Mouse (Mus musculus): ENCODE data around the gene Slc25a45. TPM values are rescaled to one million over a fixed set of nuclear protein-coding genes. Genes with fewer than 3 reads are reported as not detected.

The Slc25a45 gene
- polyA plus RNA-seq, 1 experiment from 2014 or later = 2.0 TPM

DNA sequence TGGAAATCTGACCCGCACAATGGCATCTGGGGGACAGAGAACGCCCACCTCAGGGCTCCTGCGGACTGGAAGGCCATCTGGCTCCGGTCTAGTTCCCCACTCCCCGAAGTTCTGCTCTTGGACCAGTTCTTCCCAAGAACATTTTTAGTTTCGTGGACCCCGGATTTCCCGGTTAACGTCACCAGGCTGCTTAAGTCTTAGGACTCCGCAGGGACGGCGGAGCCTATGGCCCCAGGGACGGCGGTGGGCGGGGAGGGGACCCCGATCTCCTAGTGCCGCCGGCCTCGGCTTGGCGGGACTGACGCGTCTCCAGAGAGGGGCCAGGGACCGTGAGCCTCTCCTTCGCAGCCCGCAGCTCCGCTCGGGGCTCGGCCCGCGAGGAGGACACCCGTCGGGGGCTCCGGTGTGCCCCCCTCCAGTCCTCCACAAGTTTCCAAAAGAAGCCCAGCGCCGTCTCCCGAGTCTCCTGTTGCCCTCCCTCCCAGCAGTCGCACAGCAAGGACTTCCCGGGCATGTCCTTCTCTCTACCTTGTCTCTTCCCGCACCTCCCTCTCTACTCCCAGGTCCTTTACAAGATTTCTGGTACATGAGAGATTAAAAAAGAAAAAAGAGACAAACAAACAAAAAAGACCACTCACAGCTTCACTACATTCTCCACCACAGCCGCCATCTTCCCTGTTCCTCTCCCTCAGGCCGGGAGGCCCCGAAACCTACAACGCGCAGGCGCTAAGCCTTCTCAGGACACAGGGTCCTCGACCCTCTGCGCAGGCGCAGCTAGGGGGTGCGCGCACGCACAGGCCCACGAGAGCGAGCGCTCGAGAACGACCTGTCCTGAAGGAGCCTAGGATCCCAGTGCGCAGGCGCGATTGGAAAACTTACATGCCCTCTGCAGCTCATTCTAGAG, 34.7 kb downstream of the Slc25a45 start:
- H3K4me3 ChIP-seq = peak overlapping the region; percentile 97
- H3K9me3 ChIP-seq = no peaks in the 10 kb centered on the region
- peak overlapping the region; percentile 72 for H3K4me2 ChIP-seq (replicated peaks)
- peak overlapping the region; percentile 91 for H3K27ac ChIP-seq
- no peaks in the 10 kb centered on the region for H3K27me3 ChIP-seq
- no peaks in the 10 kb centered on the region; the same call in 1 of the 2 replicates for H3K36me3 ChIP-seq
- under 1% methylated on average over 59 of the region's 59 CpGs for WGBS
- peak; percentile 91 for ATAC-seq (ENCODE audit: insufficient number of reproducible peaks, insufficient read depth, low FRiP score, low TSS enrichment)
- H3K9ac ChIP-seq = peak overlapping the region; percentile 98
- peaks cover 18% of the 10 kb centered on the region for H3K4me1 ChIP-seq

DNA sequence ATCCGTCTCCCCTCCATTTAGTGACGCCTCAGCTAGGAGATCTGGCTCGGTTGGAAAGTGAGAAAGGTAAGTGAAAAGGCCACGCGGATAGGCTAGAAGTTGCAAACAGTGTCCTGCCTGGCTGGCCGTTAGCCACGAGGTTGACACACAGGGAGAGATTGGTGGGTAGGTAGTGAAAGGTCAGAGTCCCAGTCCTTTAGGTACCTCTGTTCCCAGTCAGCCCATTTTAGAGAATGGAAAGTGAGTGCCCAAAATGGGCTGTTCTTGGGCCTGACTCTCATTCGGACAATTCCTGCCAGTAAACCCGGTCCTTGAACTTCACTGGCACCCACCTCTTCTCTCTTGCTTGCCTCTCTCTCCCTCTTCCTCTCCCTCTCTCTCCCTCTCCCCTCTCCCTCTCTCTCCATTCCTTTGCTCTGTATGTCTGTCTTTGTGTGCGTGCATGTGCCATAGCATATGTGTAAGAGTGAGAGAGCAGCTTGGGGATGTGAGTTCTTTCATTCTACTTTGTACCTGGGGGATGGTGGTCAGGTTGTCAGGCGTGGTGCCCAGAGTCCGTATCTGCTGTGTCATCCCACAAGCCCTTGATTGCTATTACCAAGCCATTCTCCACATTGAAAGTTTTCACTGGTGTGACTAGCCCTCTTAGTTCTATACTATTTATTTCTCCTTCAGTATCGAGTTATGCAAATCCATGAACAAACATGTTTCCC, 35.6 kb downstream of the Slc25a45 start, which contains the start of gene Dpf2:
Gene Dpf2, minus strand, starts transcription at position 4 of the 713 bp plus-strand sequence.
- H3K27ac ChIP-seq = peak within 1 kb of the TSS; percentile 91
- 26% methylated on average over 11 of the region's 13 CpGs for WGBS
- peak within 1 kb of the TSS; percentile 97 for H3K4me3 ChIP-seq
- ATAC-seq (ENCODE audit: insufficient number of reproducible peaks, insufficient read depth, low FRiP score, low TSS enrichment) = no peak
- no peaks in the 10 kb centered on the region for H3K27me3 ChIP-seq
- H3K36me3 ChIP-seq = no peaks in the 10 kb centered on the region; the same call in 1 of the 2 replicates
- peaks cover 18% of the 10 kb centered on the region for H3K4me1 ChIP-seq
- H3K9ac ChIP-seq = peak within 1 kb of the TSS; percentile 98
- H3K9me3 ChIP-seq = no peaks in the 10 kb centered on the region
- peak within 1 kb of the TSS; percentile 72 for H3K4me2 ChIP-seq (replicated peaks)

DNA sequence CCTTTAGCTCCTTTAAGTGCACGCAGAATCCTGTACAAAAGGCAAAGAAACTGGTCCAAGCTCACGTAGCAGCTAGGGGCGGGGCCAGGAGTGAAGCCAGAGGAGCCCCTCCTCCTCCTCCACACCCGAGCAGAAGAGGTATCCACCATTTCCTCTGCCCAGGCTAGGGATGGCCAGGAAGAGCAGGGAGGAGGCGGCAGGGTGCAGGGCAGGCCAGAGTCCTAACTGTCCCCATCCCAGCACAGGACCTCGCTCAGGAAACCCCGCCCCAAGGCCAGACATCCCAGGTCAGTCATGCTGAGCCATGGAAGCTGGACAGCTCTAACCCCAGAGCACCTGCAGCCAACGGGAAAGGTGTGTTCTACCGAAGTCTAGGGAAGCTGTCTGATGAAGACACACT, 44.1 kb downstream of the Slc25a45 start:
- peak overlapping the region; percentile 24; the same call in 1 of the 2 replicates for H3K4me2 ChIP-seq (replicated peaks)
- H3K4me3 ChIP-seq = no peak overlapping the region
- H3K27ac ChIP-seq = no peak overlapping the region
- 16% methylated on average over 9 of the region's 9 CpGs for WGBS
- H3K36me3 ChIP-seq = no peaks in the 10 kb centered on the region
- ATAC-seq (ENCODE audit: insufficient number of reproducible peaks, insufficient read depth, low FRiP score, low TSS enrichment) = no peak
- H3K4me1 ChIP-seq = 0 out of 2 replicates have a peak, but pooled peaks cover 7% of the 10 kb centered on the region
- 0 out of 2 replicates have a peak, but pooled peaks cover 10% of the 10 kb centered on the region for H3K27me3 ChIP-seq
- no peak overlapping the region; the same call in 1 of the 2 replicates for H3K9ac ChIP-seq
- no peaks in the 10 kb centered on the region for H3K9me3 ChIP-seq

DNA sequence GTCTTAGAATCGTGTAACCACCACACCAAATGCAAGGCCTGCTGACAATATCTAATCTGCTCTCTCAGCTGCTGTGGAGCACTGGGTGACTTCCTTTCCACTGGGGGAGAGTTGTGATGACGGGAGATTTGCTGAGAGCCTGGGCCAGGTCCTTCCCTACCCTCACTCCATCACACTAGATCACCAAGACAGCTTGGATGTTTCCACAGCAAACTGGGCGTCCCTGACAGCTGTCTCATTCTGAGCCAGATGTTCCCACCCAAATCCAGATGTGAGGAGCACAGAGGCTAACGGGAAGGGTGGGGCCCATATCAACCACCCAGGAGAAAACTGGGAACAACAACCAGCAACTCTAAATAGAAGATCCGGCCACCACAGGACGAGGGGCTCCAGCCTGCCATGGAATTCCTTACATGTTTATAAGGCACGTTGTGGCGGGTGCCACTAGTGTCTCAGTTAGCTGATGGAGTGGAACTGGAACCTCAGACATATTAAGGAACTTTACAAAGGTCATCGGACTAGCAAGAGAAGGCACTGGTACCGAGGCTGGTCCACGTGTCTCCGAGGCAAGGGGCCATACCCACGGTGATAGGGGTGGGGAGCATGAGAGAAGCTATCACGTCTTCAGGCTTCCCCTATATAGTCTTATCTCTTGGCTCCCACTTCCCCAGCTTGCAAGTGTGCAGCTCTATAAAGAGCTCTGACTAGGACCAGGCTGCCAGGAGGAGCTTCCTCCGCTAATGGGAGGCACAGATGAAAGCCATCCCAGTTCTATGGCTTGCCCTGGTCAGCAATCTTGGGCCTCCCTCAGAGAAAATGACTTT, 44.7 kb downstream of the Slc25a45 start:
- H3K4me3 ChIP-seq = no peak overlapping the region
- 0 out of 2 replicates have a peak, but pooled peaks cover 7% of the 10 kb centered on the region for H3K4me1 ChIP-seq
- 78% methylated on average over 15 of the region's 15 CpGs for WGBS
- H3K36me3 ChIP-seq = no peaks in the 10 kb centered on the region
- H3K27me3 ChIP-seq = 0 out of 2 replicates have a peak, but pooled peaks cover 10% of the 10 kb centered on the region
- H3K9ac ChIP-seq = no peak overlapping the region
- no peak for ATAC-seq (ENCODE audit: insufficient number of reproducible peaks, insufficient read depth, low FRiP score, low TSS enrichment)
- H3K4me2 ChIP-seq (replicated peaks) = no peak overlapping the region
- H3K9me3 ChIP-seq = no peaks in the 10 kb centered on the region
- no peak overlapping the region for H3K27ac ChIP-seq

DNA sequence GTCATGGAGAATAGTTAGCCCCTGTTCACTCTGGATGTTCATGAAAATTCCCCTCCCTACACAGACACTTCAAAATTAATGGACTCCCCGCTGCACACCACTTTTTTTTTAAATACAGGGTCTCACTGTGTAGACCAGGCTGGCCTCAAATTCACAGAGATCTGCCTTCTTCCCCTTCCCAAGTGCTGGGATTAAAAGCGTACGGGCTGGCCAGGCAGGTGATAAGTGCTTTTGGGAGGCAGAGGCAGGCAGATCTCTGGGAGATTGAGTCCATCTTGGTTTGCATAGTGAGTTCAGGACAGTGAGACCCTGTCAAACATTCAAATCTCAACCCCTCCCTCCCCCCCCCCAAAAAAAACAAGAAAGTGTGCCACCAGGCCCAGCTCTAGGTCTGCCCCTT, 45.4 kb downstream of the Slc25a45 start:
- no peak overlapping the region for H3K9ac ChIP-seq
- H3K4me2 ChIP-seq (replicated peaks) = no peak overlapping the region

DNA sequence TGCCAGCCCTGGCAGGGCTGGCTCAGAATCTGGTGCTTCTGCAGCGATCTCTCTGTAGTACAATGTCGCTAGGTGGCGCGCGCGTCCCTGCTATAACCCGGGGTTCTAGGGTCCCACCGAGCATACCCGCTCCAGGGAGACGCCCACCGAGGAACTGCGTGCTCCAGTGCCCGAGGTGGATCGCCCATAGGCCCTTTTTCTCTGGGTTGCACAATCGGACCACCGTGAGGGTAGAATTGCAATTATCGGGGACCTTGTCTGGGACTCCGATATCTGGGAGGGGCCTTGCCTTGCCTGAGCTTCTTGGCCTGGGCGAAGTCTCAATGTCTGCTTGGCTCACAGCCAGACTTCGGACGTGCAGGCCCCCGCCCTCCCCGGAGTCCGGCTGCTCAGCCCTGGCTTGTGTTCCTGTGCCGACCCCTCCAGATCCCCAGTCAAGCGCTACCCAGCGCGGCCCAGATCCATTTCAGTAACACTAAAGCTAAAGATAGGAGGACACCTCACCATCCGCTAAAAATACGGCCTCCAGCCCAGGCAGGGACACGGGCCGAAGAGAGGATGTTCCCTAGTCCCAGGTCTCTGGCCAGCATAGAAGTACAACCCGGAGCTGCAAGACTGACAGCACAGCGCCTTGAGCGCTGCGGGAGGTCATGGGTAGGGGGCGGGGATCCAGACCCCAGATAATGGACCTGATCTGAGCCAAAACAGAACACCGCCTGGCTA, 46.5 kb downstream of the Slc25a45 start:
- Histone ChIP-seq H3K4me2 (replicated peaks) (peak overlapping the region; percentile 99), H3K27me3 (0 out of 2 replicates have a peak, but pooled peaks cover 10% of the 10 kb centered on the region), H3K27ac (peak overlapping the region; percentile 51; the same call in 1 of the 2 replicates), H3K4me3 (peak overlapping the region; percentile 47), H3K36me3 (no peaks in the 10 kb centered on the region), H3K9me3 (no peaks in the 10 kb centered on the region), H3K4me1 (peaks cover 14% of the 10 kb centered on the region; the same call in 1 of the 2 replicates), H3K9ac (peak overlapping the region; percentile 49)
- peak; percentile 78 for ATAC-seq (ENCODE audit: insufficient number of reproducible peaks, insufficient read depth, low FRiP score, low TSS enrichment)
- under 1% methylated on average over 38 of the region's 38 CpGs for WGBS

More for the DNA sequence above, 45.4 kb downstream of the Slc25a45 start:
- no peak overlapping the region for H3K27ac ChIP-seq
- no peak overlapping the region for H3K4me3 ChIP-seq
- H3K27me3 ChIP-seq = 0 out of 2 replicates have a peak, but pooled peaks cover 10% of the 10 kb centered on the region
- 95% methylated on average over 3 of the region's 3 CpGs for WGBS
- 0 out of 2 replicates have a peak, but pooled peaks cover 7% of the 10 kb centered on the region for H3K4me1 ChIP-seq
- no peaks in the 10 kb centered on the region for H3K9me3 ChIP-seq
- no peaks in the 10 kb centered on the region for H3K36me3 ChIP-seq
- ATAC-seq (ENCODE audit: insufficient number of reproducible peaks, insufficient read depth, low FRiP score, low TSS enrichment) = no peak

DNA sequence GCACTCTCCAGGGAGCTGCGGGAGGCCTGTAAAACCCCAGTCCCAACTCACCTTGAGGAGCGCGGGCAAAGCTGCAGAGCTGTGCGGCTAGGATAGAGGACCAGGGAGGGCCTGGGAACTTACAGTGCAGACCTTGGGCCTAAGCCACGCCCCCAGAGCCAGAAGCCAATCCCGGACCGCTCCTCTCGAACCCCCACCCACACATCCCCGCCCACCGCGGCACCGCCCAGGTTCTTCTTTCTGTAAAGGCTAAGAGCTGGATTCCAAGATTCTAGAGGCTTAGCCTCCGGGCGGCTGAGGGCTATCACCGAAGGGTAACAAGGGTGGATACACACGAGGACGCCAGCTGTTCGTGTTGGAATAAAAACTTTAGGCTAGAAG, 47.1 kb downstream of the Slc25a45 start, which contains the start of gene Cdc42ep2:
Gene Cdc42ep2, minus strand, starts transcription at position 104 of the 381 bp plus-strand sequence.
- no peaks in the 10 kb centered on the region for H3K9me3 ChIP-seq
- WGBS = under 1% methylated on average over 18 of the region's 18 CpGs
- H3K36me3 ChIP-seq = no peaks in the 10 kb centered on the region
- H3K27me3 ChIP-seq = 0 out of 2 replicates have a peak, but pooled peaks cover 10% of the 10 kb centered on the region
- H3K27ac ChIP-seq = peak within 1 kb of the TSS; percentile 51; the same call in 1 of the 2 replicates
- peak within 1 kb of the TSS; percentile 99 for H3K4me2 ChIP-seq (replicated peaks)
- H3K4me3 ChIP-seq = peak within 1 kb of the TSS; percentile 47
- H3K9ac ChIP-seq = peak within 1 kb of the TSS; percentile 49
- peak; percentile 93 for ATAC-seq (ENCODE audit: insufficient number of reproducible peaks, insufficient read depth, low FRiP score, low TSS enrichment)
- peaks cover 14% of the 10 kb centered on the region; the same call in 1 of the 2 replicates for H3K4me1 ChIP-seq

DNA sequence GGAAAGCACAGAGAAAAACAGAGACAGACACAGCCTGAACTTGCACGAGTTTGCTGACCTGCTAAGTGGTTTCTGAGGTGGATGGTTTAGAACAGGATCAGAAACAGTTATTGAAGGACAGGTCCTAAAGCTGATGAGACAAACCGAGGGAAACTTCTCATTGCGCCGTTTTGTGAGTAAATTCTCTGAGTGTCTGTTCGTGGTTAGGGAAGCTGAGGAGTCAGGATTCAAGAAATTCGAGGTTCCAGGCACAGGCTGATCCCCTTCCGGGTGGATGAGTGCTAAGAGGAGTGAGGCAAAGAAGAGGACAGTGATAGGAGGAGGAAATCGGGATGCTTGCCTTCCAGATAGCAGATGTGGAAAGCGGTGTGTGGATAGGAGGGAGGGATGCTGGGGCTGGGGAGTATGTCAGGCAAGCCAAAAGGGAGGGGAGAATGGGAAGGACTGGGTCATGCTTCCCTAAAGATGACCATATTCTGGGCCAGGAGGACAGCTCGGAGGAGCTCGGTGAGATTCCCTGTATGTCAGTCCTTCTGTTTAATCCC, 47.8 kb downstream of the Slc25a45 start:
- H3K9me3 ChIP-seq = no peaks in the 10 kb centered on the region
- ATAC-seq (ENCODE audit: insufficient number of reproducible peaks, insufficient read depth, low FRiP score, low TSS enrichment) = no peak
- no peak overlapping the region for H3K27ac ChIP-seq
- H3K36me3 ChIP-seq = no peaks in the 10 kb centered on the region
- H3K4me1 ChIP-seq = peaks cover 14% of the 10 kb centered on the region; the same call in 1 of the 2 replicates
- H3K27me3 ChIP-seq = 0 out of 2 replicates have a peak, but pooled peaks cover 10% of the 10 kb centered on the region
- H3K4me2 ChIP-seq (replicated peaks) = peak overlapping the region; percentile 99
- no peak overlapping the region for H3K9ac ChIP-seq
- peak overlapping the region; percentile 47 for H3K4me3 ChIP-seq
- 29% methylated on average over 11 of the region's 11 CpGs for WGBS

DNA sequence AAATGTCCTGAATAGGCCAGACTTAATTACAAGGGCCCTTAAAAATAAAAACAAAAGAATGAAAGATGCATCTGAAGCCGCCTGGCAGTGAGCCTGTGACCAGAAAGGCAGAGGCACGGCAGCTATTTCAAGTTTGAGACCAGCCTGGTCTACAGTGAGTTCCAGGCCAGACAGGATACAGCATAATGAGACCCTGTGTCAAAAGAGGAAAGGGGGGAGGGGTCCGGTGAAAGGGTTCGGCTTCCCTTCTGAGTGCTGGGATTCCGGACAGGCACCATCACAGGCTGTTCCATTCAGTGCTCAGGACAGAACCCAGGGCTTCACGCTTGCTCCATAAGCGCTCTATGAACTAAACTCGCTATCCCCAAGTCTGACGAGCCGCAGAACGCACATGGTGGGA, 49.4 kb downstream of the Slc25a45 start:
- 61% methylated on average over 11 of the region's 11 CpGs for WGBS
- Histone ChIP-seq H3K9ac (no peak overlapping the region), H3K27me3 (0 out of 2 replicates have a peak, but pooled peaks cover 10% of the 10 kb centered on the region), H3K9me3 (no peaks in the 10 kb centered on the region), H3K4me2 (replicated peaks) (no peak overlapping the region), H3K4me3 (no peak overlapping the region), H3K36me3 (no peaks in the 10 kb centered on the region), H3K4me1 (peaks cover 14% of the 10 kb centered on the region; the same call in 1 of the 2 replicates), H3K27ac (no peak overlapping the region)
- no peak for ATAC-seq (ENCODE audit: insufficient number of reproducible peaks, insufficient read depth, low FRiP score, low TSS enrichment)

DNA sequence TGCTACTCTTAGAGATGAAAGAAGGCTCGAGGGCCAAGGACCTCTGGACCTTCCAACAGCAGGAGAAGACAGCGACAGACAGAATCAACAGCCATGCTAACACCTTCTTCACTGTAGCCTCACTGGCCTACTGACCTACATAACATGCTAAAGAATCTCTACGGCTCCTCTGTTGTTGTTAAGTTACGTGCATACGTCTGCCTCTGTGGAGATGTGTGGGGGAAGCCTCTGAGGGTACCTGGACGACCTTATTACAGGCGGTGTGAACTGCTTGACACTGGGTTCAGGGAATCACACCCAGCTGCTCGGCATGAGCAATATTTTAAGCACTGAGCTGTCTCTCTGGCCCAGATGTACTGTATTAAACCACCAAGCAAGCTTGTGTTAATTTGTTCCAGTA, 49.9 kb downstream of the Slc25a45 start:
- no peak for ATAC-seq (ENCODE audit: insufficient number of reproducible peaks, insufficient read depth, low FRiP score, low TSS enrichment)

More for the DNA sequence above, 49.9 kb downstream of the Slc25a45 start:
- peaks cover 14% of the 10 kb centered on the region; the same call in 1 of the 2 replicates for H3K4me1 ChIP-seq
- 0 out of 2 replicates have a peak, but pooled peaks cover 10% of the 10 kb centered on the region for H3K27me3 ChIP-seq
- 61% methylated on average over 8 of the region's 8 CpGs for WGBS
- H3K9ac ChIP-seq = no peak overlapping the region
- no peaks in the 10 kb centered on the region for H3K36me3 ChIP-seq
- no peaks in the 10 kb centered on the region for H3K9me3 ChIP-seq
- H3K4me3 ChIP-seq = no peak overlapping the region
- H3K4me2 ChIP-seq (replicated peaks) = no peak overlapping the region
- no peak overlapping the region for H3K27ac ChIP-seq
